Mouse (Mus musculus) leukemia stem cell, adult 10-12 weeks (primary cell): Measurements from ENCODE around the gene Otud5. TPM values are rescaled to one million over a fixed set of nuclear protein-coding genes. Genes with fewer than 3 reads are reported as not detected.

Experiments used
- polyA plus RNA-seq: library from polyadenylated mRNA; stranded (reverse); fragments of >175 nt; gene quantifications from 2 replicates; pipeline ENCODE4 v1.2.3, GENCODE M21; 2012; ENCODE audit warnings: low replicate concordance

The Otud5 gene
- polyA plus RNA-seq = 121 and 187 TPM in 2 replicates

GRCm38 (mm10) chrX:7841163-7842162, at the start of gene Otud5:
Gene Otud5, plus strand, starts transcription at chrX:7841364.

GRCm38 (mm10) chrX:7821865-7822779, 19.0 kb upstream of the Otud5 start, which contains the start of gene Kcnd1:
Gene Kcnd1, plus strand, starts transcription at chrX:7822289.

GRCm38 (mm10) chrX:7878007-7878419, 36.8 kb downstream of the Otud5 start, which contains the start of gene Pim2:
Gene Pim2, plus strand, starts transcription at chrX:7878262.

GRCm38 (mm10) chrX:7883841-7884567, 42.8 kb downstream of the Otud5 start, which contains the start of gene Slc35a2:
Gene Slc35a2, plus strand, starts transcription at chrX:7884028.

GRCm38 (mm10) chrX:7898880-7899874, 58.0 kb downstream of the Otud5 start, which contains the start of the genes Pqbp1 and Timm17b:
Gene Pqbp1, minus strand, starts transcription at chrX:7899269.
Gene Timm17b, plus strand, starts transcription at chrX:7899357.

GRCm38 (mm10) chrX:7907735-7908134, 66.6 kb downstream of the Otud5 start, which contains the start of gene Gm10491:
Gene Gm10491, minus strand, starts transcription at chrX:7907835.

GRCm38 (mm10) chrX:7909242-7909641, 68.1 kb downstream of the Otud5 start, which contains the start of gene Gm10490:
Gene Gm10490, plus strand, starts transcription at chrX:7909542.

GRCm38 (mm10) chrX:7919601-7920383, 78.6 kb downstream of the Otud5 start, which contains the start of gene Pcsk1n:
Gene Pcsk1n, plus strand, starts transcription at chrX:7919822.

Other genes starting within 250 kb of the Otud5 start
- gene Ccdc22, start 235.8 kb upstream of the Otud5 start, polyA plus RNA-seq = 25.1 and 54.6 TPM in 2 replicates
- 0.05 TPM in 1 of 2 replicates, not detected in the other for gene Cacna1f, start 234.3 kb upstream of the Otud5 start, polyA plus RNA-seq
- 0.72 and 1.1 TPM in 2 replicates for gene Syp, start 202.9 kb upstream of the Otud5 start, polyA plus RNA-seq
- 10.3 and 16.1 TPM in 2 replicates for gene Prickle3, start 184.1 kb upstream of the Otud5 start, polyA plus RNA-seq
- gene Plp2, start 170.0 kb upstream of the Otud5 start, polyA plus RNA-seq = 27.4 and 44.2 TPM in 2 replicates
- not detected in 2 replicates for gene Magix, start 160.1 kb upstream of the Otud5 start, polyA plus RNA-seq
- gene Gpkow, start 144.2 kb upstream of the Otud5 start, polyA plus RNA-seq = 1.3 and 5.0 TPM in 2 replicates
- gene Wdr45, start 127.0 kb upstream of the Otud5 start, polyA plus RNA-seq = 6.8 and 9.2 TPM in 2 replicates
- 2.4 and 4.0 TPM in 2 replicates for gene Gm45208, start 119.1 kb upstream of the Otud5 start, polyA plus RNA-seq
- 10.4 and 37.4 TPM in 2 replicates for gene Praf2, start 112.9 kb upstream of the Otud5 start, polyA plus RNA-seq
- gene Ccdc120, start 90.5 kb upstream of the Otud5 start, polyA plus RNA-seq = 6.0 and 7.0 TPM in 2 replicates
- gene Tfe3, start 78.8 kb upstream of the Otud5 start, polyA plus RNA-seq = 27.7 and 78.0 TPM in 2 replicates
- gene Gripap1, start 51.6 kb upstream of the Otud5 start, polyA plus RNA-seq = 24.0 and 30.6 TPM in 2 replicates
- 0.39 and 1.3 TPM in 2 replicates for gene Kcnd1, start 19.1 kb upstream of the Otud5 start, polyA plus RNA-seq
- 50.3 and 75.5 TPM in 2 replicates for gene Pim2, start 36.9 kb downstream of the Otud5 start, polyA plus RNA-seq
- 54.3 and 118 TPM in 2 replicates for gene Slc35a2, start 42.7 kb downstream of the Otud5 start, polyA plus RNA-seq
- 133 and 190 TPM in 2 replicates for gene Pqbp1, start 57.9 kb downstream of the Otud5 start, polyA plus RNA-seq
- gene Timm17b, start 58.0 kb downstream of the Otud5 start, polyA plus RNA-seq = 52.3 and 170 TPM in 2 replicates
- not detected in 2 replicates for gene Gm10491, start 66.5 kb downstream of the Otud5 start, polyA plus RNA-seq
- not detected in 2 replicates for gene Gm10490, start 68.2 kb downstream of the Otud5 start, polyA plus RNA-seq
- 0.33 TPM in 1 of 2 replicates, not detected in the other for gene Pcsk1n, start 78.5 kb downstream of the Otud5 start, polyA plus RNA-seq
- gene Eras, start 87.2 kb downstream of the Otud5 start, polyA plus RNA-seq = not detected in 2 replicates
- 3.7 and 5.1 TPM in 2 replicates for gene Hdac6, start 106.5 kb downstream of the Otud5 start, polyA plus RNA-seq
- gene Gata1, start 136.7 kb downstream of the Otud5 start, polyA plus RNA-seq = 77.8 and 320 TPM in 2 replicates
- gene Glod5, start 177.1 kb downstream of the Otud5 start, polyA plus RNA-seq = not detected in 2 replicates
- 4.4 and 12.7 TPM in 2 replicates for gene Suv39h1, start 233.4 kb downstream of the Otud5 start, polyA plus RNA-seq
- 122 and 255 TPM in 2 replicates for gene Was, start 249.1 kb downstream of the Otud5 start, polyA plus RNA-seq